Mouse (Mus musculus): ENCODE measurements around the gene Ror2.
A peak's percentile ranks its signal among the peaks of the same experiment; 100 is the strongest.

Ror2 gene

DNA sequence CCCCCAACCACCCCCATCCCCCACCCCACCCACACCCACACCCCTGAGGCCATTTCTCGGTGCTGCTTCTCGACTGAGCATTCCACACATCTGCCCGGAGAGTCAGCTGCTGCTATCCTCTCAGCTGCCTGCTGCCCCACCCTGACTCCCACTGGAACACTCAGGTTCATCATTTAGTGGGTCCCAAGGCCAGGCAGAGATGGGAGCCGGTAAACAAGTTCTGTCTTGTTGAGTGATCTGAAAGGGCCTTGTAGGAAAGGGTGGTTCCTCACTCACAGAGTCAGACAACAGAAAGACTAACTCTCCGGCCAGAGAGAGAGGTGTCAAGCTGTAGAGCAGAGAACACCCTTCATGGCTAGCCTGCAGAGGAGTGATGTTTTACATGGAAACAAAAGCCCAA, 155.9 kb downstream of the Ror2 start:
- no peak for DNase-seq (ENCODE audit: low read depth)

DNA sequence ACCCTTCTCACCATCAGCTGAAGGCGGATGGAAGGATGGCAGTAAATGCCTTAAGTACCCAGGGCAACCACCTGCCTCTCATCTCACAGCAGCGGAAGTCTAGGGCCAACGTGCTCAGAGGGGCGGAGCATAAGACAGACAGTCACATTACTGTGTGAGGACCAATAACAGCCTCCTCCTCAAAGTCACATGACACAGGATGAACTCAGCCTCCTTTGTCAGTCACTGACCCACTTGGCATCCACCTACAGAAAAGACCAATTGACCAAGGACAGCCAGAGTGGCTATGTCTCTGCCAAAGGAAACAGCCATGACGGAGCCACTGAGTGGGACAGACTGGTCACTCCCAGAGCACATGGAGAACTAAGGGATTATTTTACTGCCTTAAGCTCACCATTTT, 160.3 kb downstream of the Ror2 start:
- no peak for DNase-seq (ENCODE audit: low read depth)

DNA sequence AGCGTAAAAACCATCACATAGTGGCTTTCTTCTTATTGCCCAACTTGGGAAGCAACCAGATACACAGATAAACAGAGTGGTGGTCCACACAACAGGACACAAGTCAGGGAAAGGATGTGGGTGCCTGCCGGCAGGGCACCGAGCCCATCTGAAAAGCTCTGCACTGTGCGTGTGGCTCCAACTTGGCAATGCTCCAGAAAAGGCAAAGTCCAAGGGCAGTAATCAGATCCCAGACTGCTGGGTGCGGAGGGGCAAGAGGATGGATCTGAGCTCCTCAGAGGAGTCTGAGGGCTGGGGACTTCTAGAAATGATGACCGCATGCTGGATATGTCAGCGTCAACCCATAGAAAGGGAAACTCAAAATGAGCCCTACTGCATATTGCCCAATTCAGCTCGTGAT, 163.8 kb downstream of the Ror2 start:
- DNase-seq (ENCODE audit: low read depth) = no peak

DNA sequence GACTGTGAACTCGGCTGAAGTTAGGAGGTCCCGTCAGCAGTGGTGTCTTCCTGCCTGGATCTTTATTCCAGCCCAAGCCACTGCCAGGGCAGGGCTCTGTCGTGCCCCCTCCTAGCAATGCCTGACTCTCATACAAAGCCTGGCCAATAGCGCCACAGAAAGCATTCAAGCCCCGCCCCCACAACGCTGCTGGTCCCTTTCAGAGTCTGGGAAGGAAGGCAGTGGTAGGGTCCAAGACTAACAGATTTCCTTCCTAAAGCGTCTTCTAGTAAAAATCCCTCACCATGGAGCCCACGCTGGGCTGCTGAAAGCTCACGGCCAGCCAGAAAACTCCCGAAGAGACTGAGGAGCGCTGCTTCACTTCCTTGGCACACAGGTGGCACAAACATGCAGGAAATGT, 165.0 kb downstream of the Ror2 start:
- DNase-seq (ENCODE audit: low read depth) = no peak

DNA sequence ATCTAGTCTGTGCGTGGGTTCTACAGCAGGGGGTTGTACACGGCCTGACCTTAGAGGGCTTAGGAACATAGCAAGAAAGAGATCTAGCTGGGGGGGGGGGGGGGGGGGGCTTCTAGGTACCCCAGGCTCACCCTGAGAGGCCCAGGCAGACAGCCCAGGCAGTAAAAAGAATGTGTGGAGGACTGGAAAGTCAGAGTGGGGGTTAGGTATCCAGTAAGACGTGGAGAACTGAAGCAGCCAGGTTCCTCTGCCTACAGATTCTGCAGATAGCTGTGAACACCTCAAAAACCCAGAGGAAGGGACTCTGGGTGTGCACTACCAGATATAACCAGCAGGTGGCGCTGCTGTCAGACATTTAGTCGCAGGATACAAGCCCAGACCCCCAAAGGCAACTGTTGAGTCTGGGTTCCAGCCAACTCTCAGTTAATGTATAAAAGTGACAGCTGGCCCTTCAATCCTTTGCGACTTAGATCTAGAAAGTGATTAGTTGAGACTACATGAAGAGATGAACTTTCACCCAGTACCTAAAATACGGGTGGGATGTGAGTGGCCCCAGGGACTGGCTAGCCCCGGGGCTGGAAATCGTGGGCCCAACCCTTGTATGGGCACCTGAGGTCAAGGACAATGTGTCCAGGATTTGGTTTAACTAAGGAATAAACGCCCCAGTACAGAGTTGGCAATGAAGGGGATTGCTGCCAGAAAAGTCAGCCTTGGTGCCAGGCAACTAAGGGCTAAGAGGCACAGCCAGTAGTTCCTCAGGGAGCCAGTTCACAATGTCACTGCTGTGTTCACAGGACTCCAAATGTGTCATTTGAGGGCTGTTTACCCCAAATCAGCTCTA, 166.1 kb downstream of the Ror2 start:
- peak; percentile 37 for DNase-seq (ENCODE audit: low read depth)

DNA sequence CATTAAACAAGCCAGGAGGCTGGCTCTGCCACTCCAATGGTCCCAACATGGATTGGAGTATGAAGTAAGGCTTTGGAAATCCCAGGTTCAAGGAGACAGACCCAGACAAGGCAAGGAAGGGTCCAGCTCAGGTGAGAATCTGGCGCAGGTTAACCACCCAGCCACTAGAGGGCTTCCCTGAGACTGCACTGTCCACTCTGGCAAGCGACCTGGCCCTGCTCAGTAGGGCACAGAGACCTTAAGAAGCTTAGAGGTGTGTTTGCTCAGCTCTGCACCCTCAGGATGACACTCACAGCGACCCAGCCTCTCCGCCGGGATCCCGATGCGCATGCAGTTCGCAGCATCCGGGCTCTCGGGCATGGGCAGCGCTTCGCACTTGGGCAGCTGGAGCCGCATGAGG, 167.5 kb downstream of the Ror2 start:
- no peak for DNase-seq (ENCODE audit: low read depth)

DNA sequence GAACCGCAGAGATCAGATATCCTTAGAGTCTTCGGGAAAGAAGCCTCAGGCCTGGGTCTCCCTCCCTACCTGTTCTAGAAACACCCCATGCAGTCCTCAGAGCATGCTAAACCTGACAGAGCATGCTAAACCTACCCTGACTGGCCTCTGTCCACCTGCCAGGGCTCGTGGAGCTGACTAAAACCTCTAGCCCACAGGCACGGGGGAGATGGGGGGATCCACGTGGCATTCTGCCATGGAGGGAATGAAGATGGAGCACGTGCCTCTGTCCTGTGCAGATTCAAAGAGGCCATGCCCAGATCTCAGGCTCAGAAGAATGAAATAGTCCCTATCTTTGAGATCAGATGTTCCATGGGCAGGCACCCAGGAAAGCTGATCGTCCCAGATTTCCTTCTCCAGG, 168.0 kb downstream of the Ror2 start:
- DNase-seq (ENCODE audit: low read depth) = no peak

DNA sequence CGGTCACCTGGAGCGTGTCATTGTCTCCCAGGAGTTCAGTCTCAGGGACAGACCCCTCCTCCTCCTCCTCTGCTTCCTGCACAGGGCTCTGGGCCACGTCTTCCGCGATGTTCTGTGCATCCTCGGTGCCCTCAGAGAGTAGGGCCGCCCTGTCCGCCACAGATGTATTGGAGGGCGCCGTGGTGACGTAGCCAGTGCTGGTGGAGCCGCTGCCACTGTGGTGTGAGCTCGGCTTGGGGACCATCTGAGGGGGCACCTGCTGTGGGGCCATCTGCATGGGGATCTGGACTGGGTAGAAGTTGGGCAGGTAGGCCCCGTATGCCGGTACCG, 175.7 kb downstream of the Ror2 start:
- no peak for DNase-seq (ENCODE audit: low read depth)

DNA sequence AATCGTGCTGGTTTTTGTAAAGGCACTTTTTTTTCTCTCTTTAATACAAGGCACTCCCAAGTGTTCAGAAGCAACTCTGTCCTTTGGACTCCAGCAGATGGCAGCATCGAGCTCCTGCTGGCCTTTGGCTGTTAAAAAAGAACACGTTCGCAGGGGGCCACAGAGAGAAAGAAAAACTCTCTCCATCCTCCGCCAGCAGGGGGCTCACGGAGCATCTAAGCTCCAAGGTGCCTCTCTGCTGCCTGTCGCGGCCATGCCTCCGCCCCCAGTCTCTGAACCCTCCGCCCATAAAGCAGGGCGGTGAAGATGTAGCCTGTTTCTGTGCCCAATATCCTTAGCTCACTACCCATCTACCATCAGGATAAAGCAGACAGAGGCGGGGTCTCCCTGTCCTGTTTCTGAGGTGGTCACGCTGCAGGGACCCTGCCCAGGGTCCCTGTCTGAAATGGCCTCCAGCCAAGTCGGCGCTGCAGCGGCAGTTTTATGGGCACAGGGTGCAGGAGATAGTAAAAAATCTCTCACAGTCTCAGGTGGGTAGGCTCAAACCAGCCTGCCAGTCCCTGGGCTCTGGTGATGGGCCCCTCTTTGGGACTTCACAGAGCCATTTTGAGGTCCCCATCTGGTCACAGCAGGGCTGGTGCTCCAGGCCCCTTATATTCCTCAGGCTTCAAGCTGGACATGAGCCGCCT, 176.2 kb downstream of the Ror2 start:
- peak; percentile 68 for DNase-seq (ENCODE audit: low read depth)

DNA sequence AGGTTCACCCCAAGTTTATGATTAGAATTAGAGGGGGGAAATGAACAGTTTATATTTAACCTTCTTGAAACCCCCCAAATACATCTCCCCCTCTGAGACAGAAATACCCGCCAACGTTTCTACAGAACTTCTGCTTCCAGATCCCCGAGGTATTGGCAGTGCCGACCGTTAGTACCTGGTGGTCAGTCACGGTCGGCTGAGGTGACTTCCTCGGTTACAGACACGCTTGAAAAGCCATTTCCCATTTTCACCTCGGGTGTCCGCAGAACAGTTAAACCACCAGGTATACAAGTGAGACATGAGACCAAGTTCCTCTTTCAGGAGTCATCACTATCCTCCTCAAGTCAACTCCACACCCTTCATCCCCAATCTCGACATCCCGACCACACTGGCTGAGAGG, 179.2 kb downstream of the Ror2 start:
- DNase-seq (ENCODE audit: low read depth) = no peak

DNA sequence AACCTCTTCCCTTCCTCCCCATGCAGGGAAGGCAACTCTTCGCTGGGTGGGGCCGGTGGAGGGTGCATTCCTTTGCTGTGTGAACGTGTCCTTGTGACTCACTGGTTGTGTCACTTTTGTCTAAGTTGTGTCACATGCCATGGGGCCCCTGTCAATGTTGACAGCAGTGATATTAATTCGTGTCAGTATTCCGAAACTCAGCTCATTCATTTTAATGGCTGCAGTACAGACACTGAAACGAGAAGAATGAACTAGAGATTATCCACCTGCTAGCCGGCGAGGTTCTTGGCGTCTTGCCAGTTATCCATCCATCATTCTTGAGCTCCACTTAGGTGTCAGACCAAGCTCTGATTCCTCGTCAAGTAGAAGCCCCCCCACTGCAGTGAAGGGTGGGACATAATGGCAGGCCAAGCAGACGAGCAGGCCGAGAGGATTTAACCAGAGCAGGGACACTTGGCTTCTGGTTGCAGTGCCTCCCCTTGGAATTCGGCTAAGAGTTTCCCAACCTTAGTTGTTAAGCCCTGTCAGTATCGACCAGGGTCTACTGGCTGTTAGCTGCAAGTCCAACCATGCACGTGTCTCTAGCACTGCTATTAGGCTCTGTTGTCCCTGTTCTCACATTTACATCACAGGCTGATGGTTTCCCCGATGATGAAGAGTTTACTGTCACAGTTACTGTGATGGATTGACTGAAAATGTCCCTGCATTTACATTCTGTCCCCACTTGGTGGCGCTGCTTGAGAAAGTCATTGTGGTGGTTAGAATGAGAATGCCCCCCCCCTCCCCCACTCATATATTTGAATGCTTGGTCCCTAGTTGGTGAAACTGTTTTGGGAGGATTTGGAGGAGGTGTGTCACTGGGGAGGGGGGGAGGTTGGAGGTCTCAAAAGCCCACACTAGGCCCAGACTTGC, 185.9 kb downstream of the Ror2 start:
- DNase-seq (ENCODE audit: low read depth) = no peak

DNA sequence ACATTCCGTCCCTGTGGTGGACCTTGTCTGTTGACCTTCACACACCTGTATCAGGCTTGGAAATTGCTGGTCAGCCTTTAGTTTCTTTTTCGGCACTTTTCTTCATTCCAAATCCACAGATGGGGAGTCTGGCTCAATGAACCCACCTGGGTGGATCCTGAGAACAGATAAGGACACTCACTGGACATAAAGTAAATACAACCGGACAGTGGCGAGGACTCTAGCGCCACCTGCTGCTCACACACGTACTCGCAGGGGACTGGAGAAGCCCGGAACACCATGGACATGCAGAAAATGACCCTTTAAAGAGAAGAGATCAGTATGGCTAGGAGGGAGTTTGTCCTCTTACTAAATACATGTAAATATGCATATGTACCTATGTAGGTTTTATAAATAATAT, 189.3 kb downstream of the Ror2 start:
- no peak for DNase-seq (ENCODE audit: low read depth)

DNA sequence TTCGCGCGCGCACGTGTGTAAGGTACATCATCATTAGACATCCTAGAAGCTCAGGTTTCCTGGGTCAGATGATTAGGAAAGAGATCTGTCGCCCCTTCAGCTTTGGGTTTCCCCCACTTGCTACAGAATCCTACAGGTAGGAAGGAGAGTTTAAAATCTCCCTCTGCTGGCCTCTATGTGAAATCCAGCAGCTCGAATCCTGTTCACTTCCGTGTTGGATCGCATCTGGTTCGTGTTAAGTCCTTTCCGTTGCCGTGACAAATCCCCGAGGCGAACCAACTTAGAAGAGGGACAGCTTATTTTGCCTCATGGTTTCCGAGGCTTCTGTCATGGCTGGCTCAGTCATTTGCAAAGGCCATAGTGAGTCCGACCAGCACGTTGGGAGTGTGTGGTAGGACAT, 190.7 kb downstream of the Ror2 start:
- DNase-seq (ENCODE audit: low read depth) = no peak

DNA sequence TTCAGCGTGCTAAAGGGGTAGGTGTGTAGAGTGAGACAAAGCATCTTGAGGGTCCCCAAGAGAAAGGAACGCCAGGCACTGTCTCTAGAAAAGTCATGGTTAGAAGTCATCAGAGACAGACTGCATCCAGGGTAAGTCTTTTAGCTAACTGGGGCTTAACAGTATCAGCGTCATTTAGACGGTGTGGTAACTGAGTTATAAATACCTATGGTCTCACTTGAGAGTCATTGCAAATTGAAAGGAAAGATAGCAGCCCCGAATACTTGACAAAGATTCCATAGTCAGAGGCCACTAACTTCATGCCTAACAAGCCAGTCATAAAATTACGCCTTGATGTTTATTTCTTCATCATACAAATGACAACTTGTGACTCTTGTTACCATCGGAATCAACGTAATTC, 191.3 kb downstream of the Ror2 start:
- DNase-seq (ENCODE audit: low read depth) = no peak

DNA sequence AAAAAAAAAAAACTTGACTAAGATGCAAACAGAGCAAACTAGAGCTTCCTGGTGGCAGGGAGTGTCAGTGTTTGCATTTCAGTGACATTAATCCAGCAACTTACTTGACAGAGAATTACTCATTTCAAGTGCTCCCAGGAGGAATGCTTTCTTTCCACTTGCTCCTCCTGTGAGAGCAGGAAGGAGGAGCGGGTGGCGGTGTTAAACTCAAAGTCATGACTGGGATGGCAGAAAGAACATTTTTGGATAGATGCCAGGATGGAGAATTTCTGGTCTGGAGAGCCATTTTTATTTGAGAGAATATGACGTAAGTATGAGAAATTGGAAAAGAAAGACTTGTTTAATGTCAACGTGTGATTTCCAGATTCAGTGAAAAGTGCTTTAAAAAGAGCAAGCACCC, 192.5 kb downstream of the Ror2 start:
- DNase-seq (ENCODE audit: low read depth) = no peak

DNA sequence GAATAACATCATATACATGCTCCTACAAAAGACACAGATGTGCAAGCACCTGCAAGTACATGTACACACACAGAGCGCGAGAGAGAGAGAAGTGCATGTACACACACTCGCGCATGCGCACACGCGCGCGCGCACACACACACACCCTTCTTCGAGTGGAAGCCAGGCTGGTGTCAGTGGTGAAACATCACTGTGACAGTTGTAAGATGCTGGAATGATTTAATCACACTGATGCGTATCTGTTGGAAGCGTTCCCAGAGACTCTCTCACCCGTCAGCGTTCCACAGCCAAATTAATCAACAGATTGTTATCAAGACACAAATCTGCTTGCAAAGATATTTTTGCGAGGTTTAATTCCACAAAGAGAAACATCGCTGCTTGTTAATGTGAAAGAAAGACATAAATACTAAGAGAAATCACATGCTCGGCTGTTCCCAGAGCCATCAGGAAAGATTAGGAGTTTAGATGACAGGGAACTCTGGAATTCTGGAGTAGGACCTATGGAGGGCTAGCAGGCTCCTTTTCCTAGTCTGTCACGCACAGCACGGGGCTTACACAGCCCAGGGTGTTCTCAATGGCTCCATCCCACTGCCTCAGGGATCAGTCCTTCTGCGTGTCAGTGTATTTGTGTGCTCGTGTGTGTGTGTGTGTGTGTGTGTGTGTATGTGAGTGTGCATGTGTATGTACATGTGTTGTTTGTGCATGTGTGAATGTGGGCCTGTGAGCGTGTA, 199.2 kb downstream of the Ror2 start:
- DNase-seq (ENCODE audit: low read depth) = no peak

DNA sequence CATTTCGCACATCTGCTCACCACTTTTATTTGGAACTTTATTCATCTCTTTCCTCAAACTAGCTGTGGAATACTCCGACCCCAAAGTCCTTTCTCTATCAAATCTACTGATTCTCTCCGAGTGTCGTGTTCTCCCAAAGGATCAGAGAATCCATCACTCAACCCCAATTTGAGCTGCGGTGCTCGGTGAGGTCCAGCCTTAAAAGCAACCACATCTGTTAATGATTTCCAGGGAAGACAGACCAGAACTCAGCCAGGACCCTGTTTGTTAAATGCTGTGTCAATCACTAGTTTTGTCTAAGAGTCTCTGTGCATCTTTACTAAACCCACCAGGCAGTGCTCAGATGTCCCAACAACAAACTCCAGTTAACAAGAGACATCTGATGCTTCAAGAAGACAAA, 204.1 kb downstream of the Ror2 start:
- no peak for DNase-seq (ENCODE audit: low read depth)

DNA sequence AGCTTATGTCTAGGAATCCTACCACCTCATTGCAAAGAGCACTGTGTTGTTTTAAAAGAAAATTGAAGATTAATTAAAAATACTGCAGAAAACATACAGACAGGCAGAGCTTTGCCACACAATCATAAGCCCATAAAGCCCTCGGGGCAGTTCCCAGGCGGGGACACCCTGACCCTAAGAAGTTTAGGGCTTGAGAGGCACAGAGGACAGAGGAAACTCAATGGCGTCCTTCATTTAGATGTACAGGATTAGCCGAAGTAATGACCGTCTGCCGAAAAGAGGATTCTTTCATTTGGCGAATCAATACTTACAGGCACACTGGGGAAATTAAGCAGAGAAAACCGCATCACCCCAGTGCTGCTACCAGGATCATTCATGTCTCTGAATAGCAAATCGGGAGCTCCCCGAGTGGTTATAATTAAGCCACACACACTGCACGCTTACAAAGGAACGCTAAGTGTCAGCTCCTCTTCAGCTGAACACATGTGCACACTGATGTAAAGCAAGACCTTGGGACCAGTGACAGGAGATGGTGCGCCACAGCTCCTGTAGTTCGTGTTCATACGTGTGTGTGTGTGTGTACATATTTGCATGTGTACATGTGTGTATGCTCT, 208.1 kb downstream of the Ror2 start:
- DNase-seq (ENCODE audit: low read depth) = no peak

DNA sequence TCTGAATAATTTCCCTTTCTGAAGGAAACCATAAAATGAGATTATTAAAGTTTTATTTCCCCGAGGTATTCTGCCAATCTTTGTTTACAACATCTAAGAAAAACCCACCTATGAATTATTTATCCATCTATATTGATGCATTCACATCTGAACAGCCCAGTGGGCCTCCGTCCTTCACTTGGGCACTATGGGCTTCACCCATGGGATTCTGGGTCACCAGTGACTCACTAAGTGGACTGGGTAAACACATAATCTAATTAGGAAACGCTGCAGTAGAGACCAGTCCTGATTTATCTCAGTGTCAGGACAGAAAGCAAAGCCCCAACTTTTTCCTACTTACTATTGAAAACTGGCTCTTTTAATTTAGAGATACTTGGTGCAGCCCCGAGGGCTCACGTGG, 210.9 kb downstream of the Ror2 start:
- DNase-seq (ENCODE audit: low read depth) = no peak

DNA sequence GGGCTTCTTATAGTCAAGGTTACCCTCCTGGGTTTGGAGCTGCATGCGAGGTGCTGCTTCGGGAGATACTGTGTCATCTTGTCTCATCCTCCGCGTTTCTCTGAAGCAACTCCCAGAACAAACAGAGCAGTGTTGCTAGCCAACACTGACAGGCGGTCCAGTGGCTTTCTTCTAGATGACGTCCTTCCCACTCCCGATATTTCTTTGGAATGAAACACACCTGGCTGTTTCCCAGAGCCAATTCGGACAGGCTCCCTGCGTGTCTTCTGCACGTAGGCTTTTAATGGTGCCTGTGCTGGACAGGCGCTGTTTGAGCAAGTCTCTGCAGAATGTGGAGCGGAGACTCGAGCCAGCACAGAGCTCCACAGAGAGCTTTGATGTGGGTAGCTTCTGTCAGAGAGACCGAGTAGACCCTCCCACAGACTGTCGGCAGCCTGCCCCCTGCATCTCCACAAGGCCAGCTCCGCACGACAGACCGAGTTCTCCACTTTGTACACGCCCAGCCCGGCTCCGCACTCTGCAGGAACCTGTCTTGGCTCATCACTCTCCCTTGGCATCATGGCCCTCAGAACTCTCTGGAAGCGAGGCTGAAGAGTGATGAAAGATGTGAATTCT, 216.7 kb downstream of the Ror2 start:
- DNase-seq (ENCODE audit: low read depth) = no peak

DNA sequence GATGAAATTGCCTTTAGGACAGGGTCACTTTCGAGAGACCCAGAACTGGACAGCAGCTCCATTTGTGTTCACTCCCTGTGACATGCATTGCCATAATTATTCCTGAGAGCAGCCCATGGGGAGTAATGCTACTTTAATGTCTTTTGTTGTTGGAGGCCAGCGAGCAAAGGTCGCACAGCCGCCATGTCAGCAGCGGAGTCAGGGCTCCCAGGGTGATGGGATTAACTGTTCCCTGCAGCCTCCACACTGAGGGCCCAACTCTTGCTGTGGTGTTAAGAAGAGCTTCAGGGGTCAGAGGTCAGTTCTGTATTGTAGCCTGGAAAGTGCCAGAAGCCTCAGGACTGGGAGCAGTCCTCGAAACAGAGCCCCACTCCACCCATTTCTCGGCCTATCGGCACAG, 217.5 kb downstream of the Ror2 start:
- DNase-seq (ENCODE audit: low read depth) = no peak

Measured in c-Kit-positive CD71-positive TER-119-negative erythroid progenitor cells, embryonic 14.5 days (primary cell).